Mouse (Mus musculus) ES-E14 (cell line): ENCODE data around the gene Rev3l. TPM values are rescaled to one million over a fixed set of nuclear protein-coding genes. Genes with fewer than 3 reads are reported as not detected.

Source experiments
- DNase-seq: peaks from one replicate; pipeline ENCODE4 v3.0.0-alpha.2; 2013; ENCODE audit warnings: low read depth, low spot score
- H3K27ac ChIP-seq: 2 replicates; pipeline ENCODE4 v1.5.1; 2012; ENCODE audit warnings: low read depth, mild to moderate bottlenecking, low read length, moderate library complexity, mixed read lengths; ENCODE audit not compliant: poor library complexity, insufficient read depth, severe bottlenecking
- H3K36me3 ChIP-seq: 2 replicates; pipeline ENCODE4 v1.6.1; 2012; ENCODE audit warnings: mild to moderate bottlenecking, low read length, moderate library complexity, mixed read lengths; ENCODE audit not compliant: control insufficient read depth, poor library complexity, insufficient read depth, severe bottlenecking
- H3K4me1 ChIP-seq, 2 experiments: fragments of 150-350 bp in 1 of 2; sonication (generic) in 1 of 2; 2 replicates each; pipeline ENCODE4 v1.6.1; 2012; ENCODE audit warnings: low read length in 2 of 2, mild to moderate bottlenecking in 1 of 2, mixed read lengths in 1 of 2; ENCODE audit not compliant: control insufficient read depth in 2 of 2, insufficient read depth in 2 of 2, poor library complexity in 1 of 2
- H3K4me3 ChIP-seq, 2 experiments: fragments of 150-350 bp in 1 of 2; sonication (generic) in 1 of 2; 2 replicates each; pipeline ENCODE4 v1.5.1; 2012; ENCODE audit warnings: low read length in 2 of 2, low read depth in 1 of 2, mild to moderate bottlenecking in 1 of 2, mixed read lengths in 1 of 2; ENCODE audit not compliant: insufficient read depth in 1 of 2, poor library complexity in 1 of 2, severe bottlenecking in 1 of 2
- H3K9ac ChIP-seq: 2 replicates; pipeline ENCODE4 v1.6.1; 2012; ENCODE audit warnings: low read depth, mild to moderate bottlenecking, low read length, mixed read lengths; ENCODE audit not compliant: poor library complexity, insufficient read depth, severe bottlenecking
- H3K9me3 ChIP-seq: fragments of 150-350 bp; sonication (generic); 2 replicates; pipeline ENCODE4 v1.6.1; 2012; ENCODE audit warnings: low read depth, mild to moderate bottlenecking, low read length; ENCODE audit not compliant: control insufficient read depth, insufficient read depth
- CHD2 ChIP-seq: IDR thresholded peaks from 2 replicates; pipeline ENCODE4 v1.6.1; 2014; ENCODE audit warnings: mild to moderate bottlenecking, low read depth, low read length, inconsistent platforms
- HCFC1 ChIP-seq: IDR thresholded peaks from 2 replicates; pipeline ENCODE4 v1.6.1; 2012; ENCODE audit warnings: low read length, inconsistent platforms, borderline replicate concordance; ENCODE audit not compliant: insufficient read depth
- MAFK ChIP-seq: IDR thresholded peaks from 2 replicates; pipeline ENCODE4 v1.6.1; 2014; ENCODE audit warnings: mild to moderate bottlenecking, low read depth, low read length, inconsistent platforms; ENCODE audit not compliant: insufficient read depth
- ZC3H11A ChIP-seq: IDR thresholded peaks from 2 replicates; pipeline ENCODE4 v1.6.1; 2012; ENCODE audit warnings: low read depth, mild to moderate bottlenecking, inconsistent platforms, low read length, borderline replicate concordance
- ZNF384 ChIP-seq: IDR thresholded peaks from 2 replicates; pipeline ENCODE4 v1.6.1; 2012; ENCODE audit warnings: low read depth, low read length, inconsistent platforms
- in situ Hi-C, 2 experiments: fragments of 600-800 bp; cut with MboI; formaldehyde crosslinking; loops; one replicate each; pipeline ENCODE4 v1.15.1; 2025; ENCODE audit warnings: low sequenced_read_pairs in 2 of 2, inconsistent platforms in 1 of 2; ENCODE audit not compliant: unreplicated experiment in 2 of 2
- total RNA-seq: library from RNA; depleted of rRNA; stranded (reverse); fragments of 300-350 nt; gene quantifications from 2 replicates; pipeline ENCODE4 v1.2.3, GENCODE M21; 2012

Rev3l gene
- total RNA-seq, 1 experiment = 35.0 TPM

- TF ChIP-seq MAFK = no peak
- TF ChIP-seq CHD2 = no peak
- TF ChIP-seq ZNF384 = no peak
- no peak for TF ChIP-seq ZC3H11A
- no peak for TF ChIP-seq HCFC1
- H3K9ac ChIP-seq = no peak overlapping the region
- H3K36me3 ChIP-seq = no peaks in the 10 kb centered on the region
- in situ Hi-C loops = no loop called here
- H3K4me1 ChIP-seq = no peaks in the 10 kb centered on the region
- no peak overlapping the region for H3K4me3 ChIP-seq
- H3K27ac ChIP-seq = no peak overlapping the region
- H3K9me3 ChIP-seq = no peaks in the 10 kb centered on the region
- no peak for DNase-seq
Measured at GRCm38 (mm10) chr10:39773940-39774726, 42.2 kb downstream of the Rev3l start.

- no peaks in the 10 kb centered on the region for H3K36me3 ChIP-seq
- no peaks in the 10 kb centered on the region for H3K9me3 ChIP-seq
- no peak overlapping the region for H3K4me3 ChIP-seq
- TF ChIP-seq ZC3H11A (no peak), CHD2 (no peak), ZNF384 (no peak), MAFK (no peak), HCFC1 (no peak)
- H3K9ac ChIP-seq = no peak overlapping the region
- no peaks in the 10 kb centered on the region for H3K4me1 ChIP-seq
- DNase-seq = no peak
- H3K27ac ChIP-seq = no peak overlapping the region
- in situ Hi-C loops = no loop called here
Measured at GRCm38 (mm10) chr10:39776927-39777326, 45.0 kb downstream of the Rev3l start.

GRCm38 (mm10) chr10:39778305-39778704 lies 46.4 kb downstream of the Rev3l start:
- Histone ChIP-seq H3K9me3 (no peaks in the 10 kb centered on the region), H3K36me3 (no peaks in the 10 kb centered on the region), H3K9ac (no peak overlapping the region), H3K4me3 (no peak overlapping the region), H3K4me1 (no peaks in the 10 kb centered on the region), H3K27ac (no peak overlapping the region)
- DNase-seq = no peak
- TF ChIP-seq CHD2 (no peak), MAFK (no peak), ZNF384 (no peak), HCFC1 (no peak), ZC3H11A (no peak)
- in situ Hi-C loops = no loop called here

GRCm38 (mm10) chr10:39785241-39785640 lies 53.3 kb downstream of the Rev3l start:
- Histone ChIP-seq H3K4me1 (no peaks in the 10 kb centered on the region; a peak in 1 of 4 replicates), H3K27ac (no peak overlapping the region), H3K36me3 (no peaks in the 10 kb centered on the region), H3K4me3 (no peak overlapping the region), H3K9me3 (no peaks in the 10 kb centered on the region), H3K9ac (no peak overlapping the region)
- in situ Hi-C loops = no loop called here
- TF ChIP-seq HCFC1 (no peak), ZC3H11A (no peak), MAFK (no peak), CHD2 (no peak), ZNF384 (no peak)
- DNase-seq = no peak
